Mouse (Mus musculus) heart, embryonic 15.5 days (tissue): ENCODE results near the gene Gm3604. TPM values are rescaled to one million over a fixed set of nuclear protein-coding genes. Genes with fewer than 3 reads are reported as not detected.
"Not testable (repeated sequence)": the region's sequence is repeated elsewhere in the genome, so short reads cannot be mapped to it uniquely, and the experiment has no call there.

Experiments used
- ATAC-seq: fragments of 200-750 bp; cut with Nextera tagmentation; replicated peaks from 2 replicates; pipeline ENCODE4 v1.8.0; 2017; ENCODE audit warnings: low read depth, moderate TSS enrichment; ENCODE audit not compliant: insufficient number of reproducible peaks, insufficient read depth, low FRiP score
- H3K27ac ChIP-seq: fragments of 300-500 bp; sonication (generic); 2 replicates; pipeline ENCODE4 v1.5.1; 2015; ENCODE audit warnings: mild to moderate bottlenecking, inconsistent platforms
- H3K27me3 ChIP-seq: fragments of 300-500 bp; sonication (generic); 2 replicates; pipeline ENCODE4 v1.6.1; 2015; ENCODE audit warnings: inconsistent platforms
- H3K36me3 ChIP-seq: fragments of 300-500 bp; sonication (generic); 2 replicates; pipeline ENCODE4 v1.6.1; 2015; ENCODE audit warnings: mild to moderate bottlenecking, inconsistent platforms
- H3K4me1 ChIP-seq: fragments of 300-500 bp; sonication (generic); replicated peaks from 2 replicates; pipeline ENCODE4 v1.6.1; 2015; ENCODE audit warnings: inconsistent platforms
- H3K4me2 ChIP-seq: fragments of 300-500 bp; sonication (generic); 2 replicates; pipeline ENCODE4 v1.6.1; 2015; ENCODE audit warnings: inconsistent platforms, mild to moderate bottlenecking, moderate library complexity
- H3K4me3 ChIP-seq: fragments of 300-500 bp; sonication (generic); 2 replicates; pipeline ENCODE4 v1.5.1; 2015; ENCODE audit warnings: mild to moderate bottlenecking, inconsistent platforms
- H3K9ac ChIP-seq: fragments of 300-500 bp; sonication (generic); 2 replicates; pipeline ENCODE4 v1.6.1; 2015; ENCODE audit warnings: mild to moderate bottlenecking, inconsistent platforms
- H3K9me3 ChIP-seq: fragments of 300-500 bp; sonication (generic); replicated peaks from 2 replicates; pipeline ENCODE4 v1.6.1; 2016; ENCODE audit warnings: inconsistent platforms
- WGBS: fragments of 180-500 bp; shearing (Covaris S2); methylation state at CpG from one replicate; pipeline ENCODE4 v1.1.7; 2015; ENCODE audit warnings: mixed read lengths; 5-methylcytosine and 5-hydroxymethylcytosine counted together
- microRNA-seq: library from miRNA; unstranded; fragments of <30 nt; microRNA quantifications from one replicate; pipeline ENCODE4, GENCODE M21; 2016
- polyA plus RNA-seq: library from polyadenylated mRNA; unstranded; fragments of >200 nt; fragmentation: Nextera tagmentation; extraction: Ambion mirVana; gene quantifications from 2 replicates; pipeline ENCODE4 v1.2.1, GENCODE M21; 2015

Gene Gm3604
- 2.8 and 3.6 TPM in 2 replicates for polyA plus RNA-seq

GRCm38 (mm10) chr13:62382952-62383351, at the start of gene Gm3604:
Gene Gm3604 (minus strand): TSS chr13:62383177.
- WGBS, result 6% methylated on average over 13 of the region's 13 CpGs
- not testable (repeated sequence) for H3K27me3 ChIP-seq, ATAC-seq, H3K4me1 ChIP-seq, H3K36me3 ChIP-seq, H3K9me3 ChIP-seq
- Histone ChIP-seq H3K4me3 (peak within 1 kb of the TSS; percentile 61), H3K9ac (peak within 1 kb of the TSS; percentile 45), H3K27ac (peak within 1 kb of the TSS; percentile 42), H3K4me2 (peak within 1 kb of the TSS; percentile 59)

DNA sequence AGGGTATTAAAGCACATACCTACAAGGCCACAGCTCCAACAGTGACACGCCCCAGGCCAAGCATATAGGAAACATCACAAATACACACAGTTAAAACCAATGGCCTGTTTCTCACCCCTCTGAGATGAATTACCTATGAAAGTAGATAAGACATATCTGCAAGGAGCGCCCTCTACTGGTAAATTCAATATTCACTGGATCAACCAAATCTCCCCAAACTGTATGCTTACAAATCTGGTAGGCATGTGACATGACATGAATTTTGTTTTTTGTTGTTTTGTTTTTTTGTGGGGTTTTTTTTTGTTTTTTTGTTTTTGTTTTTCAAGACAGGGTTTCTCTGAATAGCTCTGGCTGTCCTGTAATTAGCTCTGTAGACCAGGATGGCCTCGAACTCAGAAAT, 16.2 kb upstream of the Gm3604 start:
- not testable (repeated sequence) for H3K27ac ChIP-seq, ATAC-seq, H3K4me1 ChIP-seq, H3K9me3 ChIP-seq, H3K4me3 ChIP-seq, H3K4me2 ChIP-seq, H3K36me3 ChIP-seq, H3K9ac ChIP-seq, H3K27me3 ChIP-seq
- 64% methylated on average over 3 of the region's 3 CpGs for WGBS

DNA sequence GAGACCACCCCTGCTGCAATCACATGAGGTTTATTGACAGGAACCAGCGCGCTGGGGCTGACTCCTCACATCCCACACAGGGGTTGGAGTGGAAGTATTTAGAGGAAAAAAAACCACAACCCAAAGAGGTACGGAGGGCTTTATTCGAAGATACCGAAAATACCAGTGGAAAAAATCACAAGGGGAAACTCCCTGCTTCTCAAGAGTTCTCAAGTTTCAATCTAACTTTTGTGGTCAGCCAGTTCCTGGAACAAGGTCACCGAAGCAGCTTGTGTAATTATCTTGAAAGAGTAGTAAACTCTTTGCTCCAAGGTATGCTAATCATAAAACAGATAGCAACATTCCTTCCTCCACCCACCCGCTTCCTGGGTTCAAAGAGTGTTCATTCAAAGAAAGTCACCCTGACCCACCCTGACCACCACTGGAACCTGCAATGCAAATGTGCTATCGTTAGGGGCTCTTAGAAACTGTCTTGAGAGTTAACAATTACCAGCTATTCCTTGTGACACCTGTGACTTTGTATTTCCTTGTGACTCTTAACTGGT, 7.2 kb upstream of the Gm3604 start:
- WGBS, result 83% methylated on average over 8 of the region's 8 CpGs
- not testable (repeated sequence) for H3K4me2 ChIP-seq, H3K4me1 ChIP-seq, H3K27ac ChIP-seq, H3K4me3 ChIP-seq, H3K36me3 ChIP-seq, ATAC-seq, H3K27me3 ChIP-seq, H3K9ac ChIP-seq, H3K9me3 ChIP-seq

- H3K9ac ChIP-seq, result no peak overlapping the region
- no peaks in the 10 kb centered on the region for H3K27me3 ChIP-seq
- H3K4me3 ChIP-seq, result no peak overlapping the region
- no peak overlapping the region for H3K4me2 ChIP-seq
- ATAC-seq, result no peak
- no peaks in the 10 kb centered on the region; the same call in none of the 2 replicates for H3K9me3 ChIP-seq
- no peaks in the 10 kb centered on the region for H3K4me1 ChIP-seq
- H3K27ac ChIP-seq, result no peak overlapping the region
- H3K36me3 ChIP-seq, result no peaks in the 10 kb centered on the region
Measured at GRCm38 (mm10) chr13:62331786-62332185, 51.2 kb downstream of the Gm3604 start.

DNA sequence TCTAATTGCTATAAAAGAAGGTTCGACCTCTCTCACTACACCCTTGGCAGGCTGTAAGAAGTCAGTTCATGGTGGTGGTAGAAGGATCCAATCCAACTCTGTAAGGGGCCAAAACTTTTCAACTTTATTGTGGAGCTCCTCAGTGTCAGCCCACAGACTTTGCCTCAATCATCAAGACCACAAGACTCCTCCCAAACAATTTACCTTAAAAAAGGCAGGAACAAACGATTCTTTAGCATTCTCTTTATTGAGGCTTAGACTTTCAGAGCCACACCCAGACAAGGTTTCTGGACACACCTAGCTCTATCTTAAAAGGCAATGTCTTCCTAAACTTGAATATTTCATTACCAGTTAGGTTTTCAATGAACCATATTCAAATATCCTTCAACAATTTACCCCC, 51.6 kb downstream of the Gm3604 start:
- WGBS, result 48% methylated on average over 2 of the region's 2 CpGs
- Histone ChIP-seq H3K4me2 (no peak overlapping the region), H3K9me3 (no peaks in the 10 kb centered on the region; the same call in none of the 2 replicates), H3K4me3 (no peak overlapping the region), H3K27ac (no peak overlapping the region), H3K4me1 (no peaks in the 10 kb centered on the region), H3K36me3 (no peaks in the 10 kb centered on the region), H3K27me3 (no peaks in the 10 kb centered on the region), H3K9ac (no peak overlapping the region)
- no peak for ATAC-seq

Small RNA genes lying within 50 kb of the gene (microRNA-seq; reads per million reads assigned to microRNA genes)
- gene Gm25933, result not detected

Other genes starting within 250 kb of the Gm3604 start
- 7.8 and 8.4 TPM in 2 replicates for gene Gm49359, start 83.7 kb upstream of the Gm3604 start, polyA plus RNA-seq
- gene Zfp935, start 175.3 kb upstream of the Gm3604 start, polyA plus RNA-seq, result 0.70 TPM in 1 of 2 replicates, not detected in the other
- gene Zfp934, start 188.0 kb upstream of the Gm3604 start, polyA plus RNA-seq, result 11.2 and 12.1 TPM in 2 replicates
- 5.3 and 7.2 TPM in 2 replicates for gene 6720489N17Rik, start 241.0 kb upstream of the Gm3604 start, polyA plus RNA-seq